Mouse (Mus musculus) testis, adult 10 weeks (tissue): ENCODE measurements around the gene Srgap1. TPM values are rescaled to one million over a fixed set of nuclear protein-coding genes. Genes with fewer than 3 reads are reported as not detected.

Source experiments
- polyA plus RNA-seq: library from polyadenylated mRNA; stranded (reverse); fragments of 350-450 nt; fragmentation: Illumina TruSeq; extraction: RNeasy Lipid Tissue Mini Kit (QIAGEN cat#74804); gene quantifications from one replicate; pipeline ENCODE4 v1.2.3, GENCODE M21; 2014; ENCODE audit warnings: low read depth, low replicate concordance

The Srgap1 gene
- 2.4 TPM for polyA plus RNA-seq

GRCm38 (mm10) chr10:122046904-122047726 lies at the start of gene Srgap1:
Gene Srgap1, minus strand, starts transcription at chr10:122047315.

GRCm38 (mm10) chr10:121739548-121740505 lies 307.3 kb downstream of the Srgap1 start, which contains the start of gene BC048403:
Gene BC048403, plus strand, starts transcription at chr10:121739937.

Other genes starting within 250 kb of the Srgap1 start
- 46.0 TPM for gene Rxylt1, start 50.1 kb upstream of the Srgap1 start, polyA plus RNA-seq